Mouse (Mus musculus) bone marrow, adult 2 months (tissue): Measurements from ENCODE around the gene Atmin. TPM values are rescaled to one million over a fixed set of nuclear protein-coding genes. Genes with fewer than 3 reads are reported as not detected.

Experiments
- H3K27ac ChIP-seq: fragments of 200-500 bp; 2 replicates; pipeline ENCODE4 v1.5.1; 2012; ENCODE audit warnings: low read depth, mild to moderate bottlenecking, control low read depth, inconsistent platforms, low read length; ENCODE audit not compliant: control insufficient read depth, poor library complexity, insufficient read depth
- H3K4me1 ChIP-seq: fragments of 200-500 bp; 2 replicates; pipeline ENCODE4 v1.6.1; 2011; ENCODE audit warnings: low read length; ENCODE audit not compliant: control insufficient read depth, insufficient read depth
- H3K4me3 ChIP-seq: fragments of 200-500 bp; replicated peaks from 2 replicates; pipeline ENCODE3; 2011; ENCODE audit warnings: mild to moderate bottlenecking, low read depth, low read length, control low read depth; ENCODE audit not compliant: control insufficient read depth
- CTCF ChIP-seq: fragments of 200-500 bp; IDR thresholded peaks from 2 replicates; pipeline ENCODE4 v1.5.1; 2011; ENCODE audit warnings: low read length, control low read depth; ENCODE audit not compliant: control insufficient read depth, insufficient read depth
- POLR2A ChIP-seq: fragments of 200-500 bp; IDR thresholded peaks from 2 replicates; pipeline ENCODE4 v1.6.1; 2011; ENCODE audit warnings: low read depth, mild to moderate bottlenecking, control low read depth, low read length, borderline replicate concordance; ENCODE audit not compliant: control insufficient read depth
- WGBS: fragments of 180-500 bp; shearing (Covaris S2); methylation state at CpG from one replicate; pipeline ENCODE4 v1.1.7; 2018; 5-methylcytosine and 5-hydroxymethylcytosine counted together
- polyA plus RNA-seq: library from polyadenylated mRNA; stranded (reverse); fragments of >200 nt; gene quantifications from 2 replicates; pipeline ENCODE4 v1.2.4, GENCODE M21; 2011; ENCODE audit warnings: low replicate concordance; ENCODE audit not compliant: missing spikeins, insufficient read depth, insufficient read length

Atmin gene
- polyA plus RNA-seq, 1 experiment, result 4.9 TPM

- TF ChIP-seq CTCF, result no peak
- TF ChIP-seq POLR2A, result no peak
- H3K27ac ChIP-seq, result no peak overlapping the region
- H3K4me1 ChIP-seq, result peaks cover 1% of the 10 kb centered on the region; the same call in 1 of the 2 replicates
- 63% methylated on average over 8 of the region's 8 CpGs for WGBS
- H3K4me3 ChIP-seq, result no peak overlapping the region
These were observed 19.7 kb upstream of the Atmin start for GRCm38 (mm10) chr8:116923526-116923925.

GRCm38 (mm10) chr8:116927880-116928279 is 15.3 kb upstream of the Atmin start:
- H3K4me1 ChIP-seq, result peaks cover 1% of the 10 kb centered on the region; the same call in 1 of the 2 replicates
- WGBS, result 83% methylated on average over 9 of the region's 9 CpGs
- H3K27ac ChIP-seq, result no peak overlapping the region
- peak; percentile 89 for TF ChIP-seq CTCF
- no peak for TF ChIP-seq POLR2A
- H3K4me3 ChIP-seq, result no peak overlapping the region

GRCm38 (mm10) chr8:116928588-116928987 is 14.6 kb upstream of the Atmin start:
- Histone ChIP-seq H3K4me1 (no peaks in the 10 kb centered on the region), H3K4me3 (no peak overlapping the region), H3K27ac (no peak overlapping the region)
- TF ChIP-seq CTCF (no peak), POLR2A (no peak)
- WGBS, result 88% methylated on average over 5 of the region's 5 CpGs

GRCm38 (mm10) chr8:116934976-116935375 is 8.2 kb upstream of the Atmin start:
- 98% methylated on average over 4 of the region's 4 CpGs for WGBS
- H3K4me1 ChIP-seq, result no peaks in the 10 kb centered on the region
- no peak overlapping the region for H3K4me3 ChIP-seq
- H3K27ac ChIP-seq, result no peak overlapping the region
- TF ChIP-seq CTCF, result no peak
- no peak for TF ChIP-seq POLR2A

DNA sequence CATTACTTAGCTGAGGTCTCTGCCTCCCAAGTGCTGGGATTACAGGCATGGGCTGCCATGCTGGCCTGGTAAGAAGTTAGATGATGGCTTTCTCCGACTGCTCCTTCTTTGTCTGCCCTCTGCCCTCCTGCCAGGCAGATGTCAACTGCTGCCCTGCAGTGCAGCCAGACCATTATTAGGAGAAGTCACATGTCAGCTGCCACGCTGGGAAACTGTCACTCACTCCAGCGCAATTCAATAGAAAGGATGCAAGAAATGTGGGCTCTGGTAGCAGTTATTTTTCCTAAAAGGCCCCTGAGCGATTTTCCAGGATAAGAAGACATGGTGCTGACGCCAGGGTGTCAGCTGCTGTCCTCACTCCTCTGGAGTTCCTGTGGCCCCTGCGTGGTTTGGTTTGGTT is 7.7 kb upstream of the Atmin start:
- no peaks in the 10 kb centered on the region for H3K4me1 ChIP-seq
- no peak overlapping the region for H3K27ac ChIP-seq
- H3K4me3 ChIP-seq, result no peak overlapping the region
- WGBS, result 69% methylated on average over 6 of the region's 6 CpGs
- TF ChIP-seq POLR2A (no peak), CTCF (no peak)

DNA sequence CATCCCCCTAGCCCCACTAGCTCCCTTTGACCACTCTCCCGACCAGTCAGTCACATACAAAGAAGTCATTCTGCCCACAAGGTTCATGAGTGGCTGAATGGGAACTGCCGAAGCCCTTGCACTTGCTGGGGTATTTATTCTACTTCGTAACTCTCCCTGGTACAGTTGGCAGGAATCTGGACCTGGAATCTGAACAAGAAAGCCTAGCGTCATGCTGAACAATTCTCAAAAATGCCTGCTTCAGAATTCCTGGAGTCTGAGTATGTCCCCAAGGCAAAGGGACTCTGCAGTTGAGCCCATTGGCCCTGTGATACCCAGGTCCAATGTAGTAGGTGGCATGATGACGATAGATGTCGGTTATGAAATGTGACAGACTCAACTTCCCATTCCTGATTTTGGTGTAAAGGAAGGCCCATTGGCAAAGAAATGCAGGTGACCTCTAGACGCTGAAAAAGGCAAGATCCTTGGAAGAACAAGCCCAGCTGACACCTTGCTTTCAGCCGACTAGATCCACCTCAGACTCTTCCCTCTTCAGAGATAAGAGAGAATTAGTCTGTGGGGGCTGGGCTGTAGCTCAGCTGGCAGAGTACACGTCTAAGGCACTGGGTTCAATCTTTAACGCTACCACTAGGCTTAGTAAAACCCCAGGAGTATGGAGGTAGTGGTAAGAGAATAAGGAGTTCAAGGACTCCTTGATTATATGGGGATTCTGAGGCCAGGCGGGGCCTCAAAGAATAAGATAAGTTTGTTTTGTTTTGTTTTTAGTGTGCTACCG is 722 bp upstream of the Atmin start:
- 58% methylated on average over 12 of the region's 12 CpGs for WGBS
- TF ChIP-seq POLR2A (no peak), CTCF (no peak)
- Histone ChIP-seq H3K27ac (no peak overlapping the region), H3K4me1 (peaks cover 1% of the 10 kb centered on the region; the same call in 1 of the 2 replicates), H3K4me3 (no peak overlapping the region)

- TF ChIP-seq POLR2A (no peak), CTCF (no peak)
- H3K4me1 ChIP-seq, result peaks cover 1% of the 10 kb centered on the region; the same call in 1 of the 2 replicates
- WGBS, result under 1% methylated on average over 62 of the region's 62 CpGs
- H3K27ac ChIP-seq, result peak overlapping the region; percentile 26
- H3K4me3 ChIP-seq, result peak overlapping the region; percentile 96
These were observed 577 bp downstream of the Atmin start for GRCm38 (mm10) chr8:116943555-116944384.

DNA sequence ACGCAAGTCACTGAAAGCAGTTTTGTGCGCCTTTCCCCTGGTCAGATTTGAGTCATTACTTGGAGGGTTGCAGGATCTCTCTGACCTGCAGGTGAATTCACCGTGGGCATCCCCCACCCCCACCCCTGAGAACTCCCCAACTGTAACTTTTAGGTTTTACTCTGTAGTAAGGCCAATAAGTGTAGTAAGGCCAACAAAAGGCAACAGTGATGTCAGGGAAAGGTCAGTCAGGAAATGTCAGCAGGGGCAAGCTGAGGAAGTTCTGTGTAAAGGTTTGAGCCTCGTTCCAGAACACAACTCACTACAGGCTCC is 1.1 kb downstream of the Atmin start:
- TF ChIP-seq CTCF, result no peak
- TF ChIP-seq POLR2A, result no peak
- Histone ChIP-seq H3K27ac (no peak overlapping the region), H3K4me3 (no peak overlapping the region), H3K4me1 (peaks cover 1% of the 10 kb centered on the region; the same call in 1 of the 2 replicates)
- 5% methylated on average over 4 of the region's 4 CpGs for WGBS
